Mouse (Mus musculus) midbrain, postnatal 0 days (tissue): ENCODE results near the gene Rsph1. TPM values are rescaled to one million over a fixed set of nuclear protein-coding genes. Genes with fewer than 3 reads are reported as not detected.
A peak's percentile ranks its signal among the peaks of the same experiment; 100 is the strongest.

ENCODE experiments used
- ATAC-seq: fragments of 200-750 bp; cut with Nextera tagmentation; 2 replicates; pipeline ENCODE4 v1.8.0; 2017; ENCODE audit warnings: moderate number of reproducible peaks, mild to moderate bottlenecking, moderate TSS enrichment, moderate library complexity; ENCODE audit not compliant: low FRiP score
- DNase-seq: peaks from one replicate; pipeline ENCODE4 v3.0.0-alpha.2; 2015; ENCODE audit warnings: low spot score
- H3K27ac ChIP-seq: fragments of 300-500 bp; sonication (generic); 2 replicates; pipeline ENCODE4 v1.5.1; 2014; ENCODE audit warnings: low read depth, mild to moderate bottlenecking, low read length, mixed read lengths
- H3K27me3 ChIP-seq: fragments of 300-500 bp; sonication (generic); 2 replicates; pipeline ENCODE4 v1.6.1; 2014; ENCODE audit warnings: low read length, control low read depth, mixed read lengths; ENCODE audit not compliant: insufficient read depth
- H3K36me3 ChIP-seq: fragments of 300-500 bp; sonication (generic); 2 replicates; pipeline ENCODE4 v1.6.1; 2014; ENCODE audit warnings: low read length, control low read depth, mixed read lengths; ENCODE audit not compliant: insufficient read depth
- H3K4me1 ChIP-seq: fragments of 300-500 bp; sonication (generic); 2 replicates; pipeline ENCODE4 v1.6.1; 2014; ENCODE audit warnings: mild to moderate bottlenecking, control low read depth, antibody characterized with exemption, low read length, mixed read lengths; ENCODE audit not compliant: insufficient read depth
- H3K4me2 ChIP-seq: fragments of 300-500 bp; sonication (generic); 2 replicates; pipeline ENCODE4 v1.6.1; 2014; ENCODE audit warnings: low read depth, mild to moderate bottlenecking, low read length, mixed read lengths; ENCODE audit not compliant: poor library complexity, severe bottlenecking
- H3K4me3 ChIP-seq: fragments of 300-500 bp; sonication (generic); 2 replicates; pipeline ENCODE4 v1.5.1; 2014; ENCODE audit warnings: low read depth, mild to moderate bottlenecking, low read length, moderate library complexity
- H3K9ac ChIP-seq: fragments of 300-500 bp; sonication (generic); replicated peaks from 2 replicates; pipeline ENCODE4 v1.6.1; 2014; ENCODE audit warnings: mild to moderate bottlenecking, low read length, moderate library complexity, mixed read lengths; ENCODE audit not compliant: poor library complexity, severe bottlenecking
- H3K9me3 ChIP-seq: fragments of 300-500 bp; sonication (generic); 2 replicates; pipeline ENCODE4 v1.6.1; 2016; ENCODE audit warnings: low read length, control low read depth
- CTCF ChIP-seq: IDR thresholded peaks from 2 replicates; pipeline ENCODE4 v1.5.1; 2016; ENCODE audit warnings: antibody characterized with exemption, mild to moderate bottlenecking
- WGBS: fragments of 180-500 bp; shearing (Covaris S2); extraction: QIAGEN DNeasy Blood & Tissue Kit; methylation state at CpG from one replicate; pipeline ENCODE4 v1.1.7; 2014; 5-methylcytosine and 5-hydroxymethylcytosine counted together
- polyA plus RNA-seq: library from polyadenylated mRNA; unstranded; fragments of >200 nt; fragmentation: Nextera tagmentation; extraction: Ambion mirVana; gene quantifications from 2 replicates; pipeline ENCODE4 v1.2.1, GENCODE M21; 2015
- total RNA-seq: library from RNA; depleted of rRNA; stranded (reverse); fragments of >200 nt; gene quantifications from 2 replicates; pipeline ENCODE4 v1.2.3, GENCODE M21; 2014

Rsph1 gene
- total and polyA plus RNA-seq, 2 experiments from 2014 or later, result 2.8 to 8.5 TPM

DNA sequence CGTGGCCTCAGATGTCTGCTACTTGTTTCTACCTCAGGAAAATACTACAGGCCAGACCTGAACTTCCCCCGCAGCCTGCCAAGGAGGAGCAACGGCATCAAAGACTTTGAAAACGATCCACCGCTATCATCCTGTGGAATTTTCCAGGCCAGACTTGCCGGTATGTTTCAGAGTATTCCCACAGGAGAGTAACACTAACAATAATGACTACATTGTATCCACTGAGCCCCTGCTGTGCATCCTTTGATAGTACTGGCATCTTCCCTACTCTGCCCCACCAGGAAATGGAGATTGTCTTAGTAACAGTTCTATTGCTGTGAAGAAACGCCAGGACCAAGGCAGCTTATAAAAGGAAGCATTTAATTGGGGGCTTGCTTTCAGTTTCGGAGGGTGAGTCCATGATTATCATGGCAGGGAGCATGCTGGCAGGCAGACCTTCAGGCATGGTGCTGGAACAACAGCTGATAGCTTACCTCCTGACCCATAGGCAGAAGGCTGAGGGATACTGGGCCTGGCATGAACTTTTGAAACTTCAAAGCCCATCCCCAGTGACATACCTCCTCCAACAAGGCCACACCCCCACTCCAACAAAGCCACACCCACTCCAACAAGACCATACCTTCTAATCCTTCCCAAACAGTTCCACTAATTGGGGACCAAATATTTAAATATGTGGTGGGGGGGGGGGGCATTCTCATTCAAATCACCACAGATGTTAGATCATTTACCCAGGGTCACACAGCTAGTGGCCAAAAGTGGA lies 44.8 kb downstream of the Rsph1 start:
- H3K27me3 ChIP-seq, result no peaks in the 10 kb centered on the region
- H3K4me3 ChIP-seq, result no peak overlapping the region
- H3K9me3 ChIP-seq, result no peaks in the 10 kb centered on the region
- DNase-seq (peak; percentile 32), ATAC-seq (no peak)
- no peaks in the 10 kb centered on the region for H3K36me3 ChIP-seq
- H3K27ac ChIP-seq, result no peak overlapping the region
- H3K4me2 ChIP-seq, result no peak overlapping the region
- 20% methylated on average over 8 of the region's 8 CpGs for WGBS
- no peaks in the 10 kb centered on the region for H3K4me1 ChIP-seq
- no peak for TF ChIP-seq CTCF
- no peak overlapping the region for H3K9ac ChIP-seq

DNA sequence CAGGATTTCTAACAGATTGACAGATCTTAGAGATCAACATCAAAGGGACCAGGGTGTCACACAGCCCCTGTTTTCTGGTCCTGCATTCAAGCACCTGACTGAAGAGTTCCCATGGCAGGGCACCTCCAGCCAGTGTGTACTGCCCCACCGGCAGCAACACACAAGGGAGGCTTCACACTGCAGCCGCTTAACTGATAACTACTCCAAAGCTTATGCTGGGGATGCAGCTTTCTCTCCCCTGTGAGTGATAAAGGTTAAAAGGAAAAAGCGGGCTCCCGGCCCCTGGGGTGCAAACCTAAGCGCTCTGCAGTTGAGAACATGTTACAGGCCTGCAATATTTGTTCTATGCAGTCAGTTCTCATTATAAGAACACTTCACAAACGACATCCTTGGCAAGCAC lies 45.4 kb downstream of the Rsph1 start:
- H3K27ac ChIP-seq, result no peak overlapping the region
- no peak for TF ChIP-seq CTCF
- 33% methylated on average over 6 of the region's 6 CpGs for WGBS

GRCm38 (mm10) chr17:31226931-31227330 lies 50.3 kb downstream of the Rsph1 start:
- Histone ChIP-seq H3K27ac (no peak overlapping the region), H3K4me1 (no peaks in the 10 kb centered on the region), H3K36me3 (no peaks in the 10 kb centered on the region), H3K4me2 (no peak overlapping the region), H3K4me3 (no peak overlapping the region), H3K9ac (no peak overlapping the region), H3K27me3 (no peaks in the 10 kb centered on the region), H3K9me3 (no peaks in the 10 kb centered on the region)
- 91% methylated on average over 7 of the region's 7 CpGs for WGBS
- no peak for DNase-seq
- no peak for TF ChIP-seq CTCF
- ATAC-seq, result no peak

More for the DNA sequence above, 45.4 kb downstream of the Rsph1 start:
- Histone ChIP-seq H3K9ac (no peak overlapping the region), H3K4me3 (no peak overlapping the region), H3K9me3 (no peaks in the 10 kb centered on the region), H3K36me3 (no peaks in the 10 kb centered on the region), H3K27me3 (no peaks in the 10 kb centered on the region), H3K4me2 (no peak overlapping the region), H3K4me1 (no peaks in the 10 kb centered on the region)
- DNase-seq (no peak), ATAC-seq (no peak)

- Histone ChIP-seq H3K27me3 (no peaks in the 10 kb centered on the region), H3K4me3 (no peak overlapping the region), H3K4me2 (no peak overlapping the region), H3K27ac (no peak overlapping the region), H3K4me1 (no peaks in the 10 kb centered on the region), H3K9ac (no peak overlapping the region), H3K9me3 (no peaks in the 10 kb centered on the region), H3K36me3 (no peaks in the 10 kb centered on the region)
- 79% methylated on average over 3 of the region's 3 CpGs for WGBS
- ATAC-seq (no peak), DNase-seq (no peak)
- no peak for TF ChIP-seq CTCF
Measured at GRCm38 (mm10) chr17:31226368-31226767, 50.8 kb downstream of the Rsph1 start.

GRCm38 (mm10) chr17:31224591-31224990 lies 52.6 kb downstream of the Rsph1 start:
- no peaks in the 10 kb centered on the region for H3K36me3 ChIP-seq
- ATAC-seq (no peak), DNase-seq (no peak)
- WGBS, result 88% methylated on average over 8 of the region's 8 CpGs
- TF ChIP-seq CTCF, result no peak
- no peak overlapping the region for H3K9ac ChIP-seq
- no peak overlapping the region for H3K4me3 ChIP-seq
- H3K4me1 ChIP-seq, result no peaks in the 10 kb centered on the region
- no peaks in the 10 kb centered on the region for H3K9me3 ChIP-seq
- no peaks in the 10 kb centered on the region for H3K27me3 ChIP-seq
- no peak overlapping the region for H3K4me2 ChIP-seq
- H3K27ac ChIP-seq, result no peak overlapping the region

- no peak overlapping the region for H3K4me3 ChIP-seq
- no peaks in the 10 kb centered on the region for H3K36me3 ChIP-seq
- H3K27me3 ChIP-seq, result no peaks in the 10 kb centered on the region
- H3K9me3 ChIP-seq, result no peaks in the 10 kb centered on the region
- TF ChIP-seq CTCF, result no peak
- DNase-seq (no peak), ATAC-seq (no peak)
- H3K4me1 ChIP-seq, result no peaks in the 10 kb centered on the region
- no peak overlapping the region for H3K9ac ChIP-seq
- WGBS, result 77% methylated on average over 7 of the region's 7 CpGs
- no peak overlapping the region for H3K27ac ChIP-seq
- H3K4me2 ChIP-seq, result no peak overlapping the region
Measured at GRCm38 (mm10) chr17:31223835-31224234, 53.3 kb downstream of the Rsph1 start.
